Mouse (Mus musculus) A20 (cell line): ENCODE data around the gene Bmp7.
A peak's percentile ranks its signal among the peaks of the same experiment; 100 is the strongest.

Experiments used
- DNase-seq: peaks from one replicate; pipeline ENCODE4 v3.0.0-alpha.2; 2011; ENCODE audit warnings: low read depth, low spot score

Bmp7 gene

DNA sequence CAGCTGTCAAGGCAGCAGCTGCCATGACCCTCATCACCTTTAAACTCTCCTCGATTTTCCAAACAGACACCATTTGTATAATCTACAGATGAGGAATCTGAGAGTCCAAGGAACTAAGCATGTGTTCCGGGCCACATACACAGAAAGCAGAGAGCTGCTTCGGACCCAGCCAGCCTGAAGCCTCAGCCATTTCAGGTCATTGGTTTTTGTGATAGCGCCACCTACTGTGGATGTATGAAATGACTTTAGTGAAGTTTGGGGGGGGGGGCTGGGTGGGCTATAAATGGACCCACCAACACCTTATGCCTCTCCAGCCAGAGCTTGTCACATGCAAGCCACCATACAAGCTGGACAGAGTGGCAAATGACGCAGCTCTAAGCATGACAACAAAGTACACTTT, 8.9 kb upstream of the Bmp7 start:
- DNase-seq = peak; percentile 35

DNA sequence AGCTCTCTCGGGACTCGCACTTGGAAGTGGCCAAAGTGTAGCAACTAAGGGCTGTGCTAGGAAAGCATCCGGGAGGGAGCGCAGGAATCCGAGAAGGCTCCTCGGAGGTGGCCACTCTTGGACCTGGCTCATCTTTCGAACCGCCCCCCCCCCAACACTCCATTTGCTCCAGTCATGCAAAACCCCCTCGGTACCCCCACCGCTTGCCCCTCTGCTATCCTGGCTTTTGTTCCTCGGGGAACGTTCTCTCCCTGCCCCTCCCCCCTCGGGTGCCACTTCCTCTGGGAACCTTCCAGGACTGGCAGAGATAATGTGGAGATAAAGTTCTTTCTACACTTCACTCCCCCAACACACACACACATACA, 660 bp upstream of the Bmp7 start:
- no peak for DNase-seq

DNA sequence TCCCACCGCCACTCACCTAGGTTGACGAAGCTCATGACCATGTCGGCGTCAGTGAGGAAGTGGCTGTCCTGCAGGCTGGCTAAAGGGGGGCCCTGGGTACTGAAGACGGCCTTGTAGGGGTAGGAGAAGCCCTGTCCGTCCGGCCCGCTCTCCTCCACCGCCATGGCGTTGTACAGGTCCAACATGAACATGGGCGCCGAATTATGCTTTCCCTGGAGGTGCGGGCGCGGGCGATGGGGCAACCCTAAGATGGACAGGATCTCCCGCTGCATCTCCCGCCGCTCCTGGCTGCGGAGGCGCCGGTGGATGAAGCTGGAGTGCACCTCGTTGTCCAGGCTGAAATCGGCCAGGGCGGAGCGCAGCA, 500 bp downstream of the Bmp7 start:
- no peak for DNase-seq

DNA sequence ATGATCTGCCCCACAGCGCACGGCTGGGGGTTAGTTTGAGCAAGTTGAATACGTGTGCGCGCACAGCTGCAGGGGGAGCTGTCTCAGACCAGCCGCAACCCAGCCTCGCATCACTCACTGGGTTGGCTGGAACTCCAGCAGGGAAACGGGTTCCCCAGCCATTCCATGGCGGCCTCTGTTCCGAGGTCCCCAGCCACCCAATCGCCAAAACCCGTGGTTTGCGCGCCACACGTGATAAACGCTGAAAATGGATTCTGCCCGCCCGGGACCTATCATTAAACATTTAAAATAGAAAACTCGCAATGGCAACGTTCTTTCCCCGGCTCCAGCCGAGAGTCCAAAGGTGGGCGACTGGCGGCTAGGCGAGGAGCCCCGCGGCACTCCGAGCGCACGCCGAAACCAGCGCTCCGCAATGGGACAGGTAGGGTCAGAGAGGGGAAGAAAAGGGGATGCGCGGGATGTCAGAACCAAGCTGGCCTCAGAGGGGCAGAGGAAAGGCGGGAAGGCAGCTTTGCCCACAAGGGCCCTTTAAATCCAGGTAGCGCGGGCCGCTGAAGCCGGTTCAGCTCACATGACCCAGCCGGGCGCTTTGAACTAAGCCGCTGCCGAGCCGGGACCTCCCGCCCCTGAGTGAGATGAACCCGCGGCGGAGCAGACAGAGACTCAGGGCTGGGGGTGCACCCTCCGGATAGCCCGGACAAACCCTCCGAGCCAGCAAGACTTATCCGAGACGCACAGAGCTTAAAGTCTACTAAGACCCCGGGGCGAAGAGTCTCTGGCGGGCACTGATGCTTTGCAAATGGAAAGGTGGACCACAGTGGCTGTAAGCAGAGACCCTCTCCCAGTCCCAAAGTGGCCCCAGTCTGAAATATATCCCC, 1.1 kb downstream of the Bmp7 start:
- DNase-seq = no peak

DNA sequence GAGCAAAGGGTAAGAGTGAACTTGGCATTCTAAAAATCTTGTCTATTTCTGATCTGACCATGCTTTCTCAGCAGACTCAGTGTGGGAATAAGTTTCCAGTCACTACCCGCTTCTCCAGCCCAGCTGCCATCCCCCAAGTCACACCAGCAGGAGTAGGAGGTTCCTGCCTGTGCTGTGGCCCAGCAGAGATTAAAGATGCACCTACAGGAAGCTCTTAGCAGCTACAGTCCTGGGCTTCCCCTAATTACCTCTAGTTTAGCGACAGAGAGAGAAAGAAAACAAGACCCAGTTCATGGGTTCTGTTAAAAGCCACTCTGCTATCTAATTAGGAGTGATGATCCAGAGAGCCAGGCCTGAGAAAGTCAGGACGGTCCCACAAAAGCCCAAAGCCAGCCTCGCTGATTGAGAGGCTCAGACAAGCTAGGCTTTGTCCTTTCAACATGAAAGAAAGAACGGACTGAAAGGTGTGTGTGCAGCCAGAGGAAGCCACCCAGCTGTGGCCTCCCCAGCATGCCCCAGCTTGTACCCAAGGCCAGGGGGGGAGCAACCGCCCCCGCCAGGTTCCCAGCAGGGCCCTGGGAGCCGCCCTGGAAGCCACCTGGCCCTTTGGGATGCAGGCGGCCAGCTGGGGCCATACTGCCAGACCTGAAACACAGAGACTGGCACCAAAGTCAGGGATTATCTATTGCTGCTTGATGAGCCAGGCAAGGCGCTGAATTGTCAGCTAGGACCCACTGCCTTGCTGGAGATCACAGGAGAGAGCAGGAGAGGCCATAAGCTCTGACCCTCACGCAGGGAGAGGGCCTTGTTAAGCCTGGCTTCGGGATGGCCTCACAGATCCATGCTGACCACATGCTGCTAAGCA, 2.6 kb downstream of the Bmp7 start:
- DNase-seq = peak; percentile 6

DNA sequence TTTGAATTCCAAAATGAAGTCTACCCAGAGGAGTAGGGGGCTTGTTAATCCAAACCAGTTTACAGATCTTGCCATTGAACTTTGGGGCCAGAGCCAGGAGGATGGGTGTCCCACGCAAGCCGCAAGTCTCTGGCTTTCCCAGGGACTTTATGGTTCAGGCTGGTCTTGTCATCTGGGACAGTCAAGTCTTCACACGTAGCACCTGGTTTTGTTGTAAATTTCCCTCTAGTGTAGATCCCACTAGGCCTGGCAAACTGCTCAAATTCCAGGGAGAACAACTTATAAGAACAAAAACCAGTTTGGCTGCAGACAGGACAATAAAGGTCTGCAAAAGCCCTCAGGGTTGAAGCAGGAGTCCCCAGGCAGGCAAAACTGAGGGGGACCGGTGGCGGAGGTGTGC, 3.3 kb downstream of the Bmp7 start:
- DNase-seq = no peak

DNA sequence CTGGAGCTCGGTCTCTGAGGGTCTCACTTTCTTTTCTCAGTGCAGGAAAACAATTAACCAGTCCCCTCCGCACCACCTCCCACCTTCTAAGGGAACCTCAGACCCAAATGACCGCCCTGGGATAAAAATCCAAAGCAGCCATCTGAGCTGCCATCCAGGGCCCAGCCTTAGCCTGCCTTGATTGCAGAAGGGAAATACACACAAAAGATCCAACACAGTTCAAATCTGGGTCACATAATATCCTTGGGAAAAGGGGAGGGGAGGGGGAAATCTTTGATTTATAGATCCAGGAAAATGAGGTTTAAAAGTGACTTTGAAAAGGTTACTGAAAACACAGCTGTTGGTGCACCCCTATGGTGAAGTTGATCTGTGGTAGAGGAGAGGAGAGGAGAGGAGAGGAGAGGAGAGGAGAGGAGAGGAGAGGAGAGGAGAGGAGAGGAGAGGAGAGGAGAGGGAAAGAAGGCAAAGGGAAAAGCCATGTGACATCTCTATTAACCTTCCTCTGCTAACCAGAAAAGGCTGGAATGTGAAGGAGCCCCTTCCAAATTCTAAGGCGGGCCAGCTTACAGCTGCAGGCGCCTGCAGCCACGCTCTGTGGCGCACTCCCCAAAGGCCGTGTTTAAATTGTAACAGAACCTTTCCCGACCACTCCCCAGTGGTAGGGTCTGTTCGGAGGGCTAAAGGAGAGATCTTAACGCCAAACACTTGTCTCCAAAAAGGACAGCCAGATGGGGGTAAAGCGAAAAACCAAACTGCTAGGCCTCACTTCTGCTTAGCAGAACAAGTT, 4.2 kb downstream of the Bmp7 start:
- no peak for DNase-seq

DNA sequence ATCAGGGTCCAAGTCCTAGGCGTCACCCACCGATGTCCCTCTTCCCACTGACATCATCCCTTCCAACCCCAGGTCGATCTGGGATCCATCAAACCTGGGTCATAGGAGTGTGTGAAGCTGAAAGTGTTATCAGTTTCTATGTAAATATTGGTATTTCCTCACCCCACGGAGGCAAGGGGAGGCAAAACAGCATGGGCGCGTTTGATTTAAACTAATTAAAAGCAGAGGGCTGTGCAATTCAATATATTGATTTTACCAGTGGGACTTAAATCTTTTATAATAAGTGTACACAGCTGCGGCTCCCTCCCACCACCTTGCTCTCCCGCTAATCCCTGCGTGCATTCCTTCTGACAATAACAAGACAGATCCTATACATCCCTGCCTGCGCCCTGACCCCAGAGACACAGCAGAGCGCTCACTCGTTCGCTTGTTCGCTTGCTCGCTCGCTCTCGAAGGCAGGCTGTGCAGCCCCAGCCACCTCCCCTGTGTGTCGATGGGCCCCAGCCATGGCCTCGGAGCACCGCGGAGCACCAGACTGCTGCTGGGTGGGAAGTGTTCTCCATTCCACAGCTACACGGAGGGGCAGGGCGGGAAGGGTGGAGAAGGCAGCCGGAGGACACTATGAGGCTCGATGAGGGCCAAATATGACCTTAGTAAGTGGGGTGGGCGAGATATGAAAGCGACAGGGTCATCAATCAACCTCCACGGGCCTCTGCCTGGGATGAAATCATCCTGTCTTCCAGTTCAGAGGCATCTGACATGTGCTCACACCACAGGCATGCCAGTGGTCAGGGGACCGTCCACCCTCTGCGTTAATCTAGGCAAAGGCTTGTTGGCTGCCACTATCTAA, 5.0 kb downstream of the Bmp7 start:
- no peak for DNase-seq

DNA sequence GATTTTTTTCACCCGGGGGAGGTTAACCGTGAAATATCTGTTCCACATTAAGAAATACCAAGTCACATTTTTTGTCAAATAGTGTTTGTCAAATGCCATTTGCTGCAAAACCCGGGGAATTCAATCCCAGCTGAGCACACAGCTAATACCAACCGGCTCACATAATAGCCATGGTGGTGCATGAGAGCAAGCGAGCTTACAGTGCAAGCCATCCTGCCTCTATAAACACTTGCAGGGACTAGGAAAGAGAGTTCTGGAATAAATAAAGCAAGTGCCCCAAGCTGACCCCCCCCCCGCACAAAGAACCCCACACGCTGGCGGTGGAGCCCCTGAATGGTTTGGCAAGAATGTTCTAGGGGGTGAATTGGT, 5.7 kb downstream of the Bmp7 start:
- DNase-seq = no peak

DNA sequence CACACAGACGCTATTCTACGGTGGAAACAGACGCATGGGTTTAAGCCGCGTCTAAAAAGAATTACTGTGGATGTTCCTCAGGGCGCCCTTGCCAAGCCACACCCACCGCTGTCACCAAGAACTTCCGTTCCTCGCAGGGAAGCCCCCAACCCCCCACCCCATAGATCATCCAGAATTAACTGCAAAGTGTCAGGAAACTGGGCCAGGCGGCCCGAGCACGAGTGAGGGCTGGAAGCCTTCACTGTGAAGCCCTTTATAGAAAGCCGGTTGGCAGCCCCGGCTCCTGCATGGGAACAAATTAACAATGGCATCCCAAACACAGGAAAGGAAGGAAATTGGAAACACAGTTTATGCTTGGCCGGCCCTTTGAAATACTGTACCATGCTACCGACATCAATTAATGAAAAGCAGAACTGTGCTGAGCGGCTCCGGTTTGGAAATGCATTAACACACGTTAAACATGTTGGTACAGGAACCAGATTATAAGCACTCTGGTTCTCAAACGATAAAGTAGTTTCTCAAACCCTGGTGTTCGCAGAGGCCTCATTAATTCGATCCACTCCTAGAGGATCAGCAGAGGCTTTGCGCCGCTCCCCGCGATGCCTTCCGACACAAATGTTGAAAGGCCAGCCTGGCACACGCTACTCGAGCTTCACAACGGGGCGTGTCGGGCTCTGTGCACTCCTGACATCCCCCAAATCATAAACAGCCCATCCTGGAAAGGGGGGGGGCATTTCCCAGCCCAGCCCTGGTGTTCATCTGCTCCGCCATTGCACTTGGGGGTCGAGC, 6.3 kb downstream of the Bmp7 start:
- DNase-seq = no peak

DNA sequence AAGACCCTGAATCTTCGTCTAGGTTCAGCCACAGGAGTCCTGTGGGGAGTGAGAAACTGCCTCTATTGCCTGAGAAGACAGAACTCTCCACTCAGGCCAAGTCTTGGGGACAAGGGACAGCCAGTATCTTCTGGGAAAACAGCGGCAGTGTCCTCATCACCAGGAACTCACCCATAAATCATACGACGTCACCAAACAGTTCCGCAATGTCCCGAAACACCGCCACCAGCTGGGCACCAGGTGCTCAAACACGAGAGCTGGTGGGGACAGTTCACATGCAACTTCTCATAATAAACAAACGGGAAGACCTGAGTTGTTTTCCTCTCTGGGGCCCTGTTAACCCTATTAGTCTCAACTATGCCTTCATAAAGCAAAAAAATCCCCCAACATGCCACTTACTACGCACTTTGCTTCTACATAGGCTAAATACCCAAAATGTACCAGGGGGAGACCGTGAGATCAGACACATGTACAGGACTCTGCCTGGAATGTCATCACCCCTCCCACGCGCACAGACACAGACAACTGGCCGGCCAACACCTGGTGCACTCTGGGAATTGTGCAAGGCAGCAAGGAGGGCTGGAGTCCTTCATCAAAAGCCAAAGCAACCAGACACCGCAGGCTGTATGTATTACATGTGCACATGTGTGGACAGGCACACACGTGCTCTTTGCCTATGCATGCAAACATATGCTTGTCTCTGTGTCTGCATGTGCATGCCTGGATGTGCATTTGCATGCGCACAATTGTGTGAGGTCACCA, 8.8 kb downstream of the Bmp7 start:
- no peak for DNase-seq

DNA sequence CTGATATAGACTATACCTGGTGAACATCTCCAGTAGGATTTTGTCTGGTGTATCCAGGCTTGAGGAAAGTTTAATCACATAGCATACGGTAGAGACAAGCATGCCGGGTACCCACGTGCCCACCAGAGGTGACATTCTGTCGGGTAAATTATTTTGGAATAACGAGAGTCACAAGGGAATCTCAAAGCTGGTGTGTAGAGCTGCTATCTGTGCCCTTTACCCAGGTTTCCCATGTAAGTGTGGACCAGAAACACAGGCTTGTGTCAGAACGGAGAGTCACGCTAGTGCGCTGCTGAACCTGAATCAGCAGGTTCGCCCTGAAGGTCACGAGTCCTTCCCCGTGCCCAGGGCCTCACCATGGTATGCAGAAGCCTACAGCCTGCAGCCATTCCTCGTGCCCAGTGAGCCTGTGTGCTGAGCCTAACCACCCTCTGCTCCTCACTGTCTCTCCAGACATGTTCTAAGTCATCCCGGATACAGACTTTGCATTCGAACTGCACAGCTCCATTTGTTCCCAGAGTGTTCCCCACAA, 10.2 kb downstream of the Bmp7 start:
- DNase-seq = no peak

DNA sequence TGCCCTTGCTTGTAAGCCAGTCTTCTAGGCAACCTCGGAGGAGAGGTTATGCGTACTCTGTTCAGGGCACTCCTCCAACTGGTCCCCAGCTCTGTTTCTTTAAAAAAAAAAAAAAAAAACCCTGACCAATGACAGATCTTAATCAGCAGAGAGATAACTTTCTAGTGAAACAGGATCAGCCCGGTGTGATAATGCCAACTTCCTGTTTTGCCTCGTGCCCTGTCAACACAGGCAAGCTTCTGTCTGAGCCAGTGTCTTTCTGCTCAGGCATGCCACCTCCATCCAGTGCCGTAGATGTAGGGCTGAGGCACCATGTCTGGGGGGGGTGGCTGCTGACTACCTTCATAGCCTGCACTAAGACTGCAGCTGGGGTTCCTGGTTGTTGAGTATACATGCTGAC, 12.5 kb downstream of the Bmp7 start:
- DNase-seq = peak; percentile 43

DNA sequence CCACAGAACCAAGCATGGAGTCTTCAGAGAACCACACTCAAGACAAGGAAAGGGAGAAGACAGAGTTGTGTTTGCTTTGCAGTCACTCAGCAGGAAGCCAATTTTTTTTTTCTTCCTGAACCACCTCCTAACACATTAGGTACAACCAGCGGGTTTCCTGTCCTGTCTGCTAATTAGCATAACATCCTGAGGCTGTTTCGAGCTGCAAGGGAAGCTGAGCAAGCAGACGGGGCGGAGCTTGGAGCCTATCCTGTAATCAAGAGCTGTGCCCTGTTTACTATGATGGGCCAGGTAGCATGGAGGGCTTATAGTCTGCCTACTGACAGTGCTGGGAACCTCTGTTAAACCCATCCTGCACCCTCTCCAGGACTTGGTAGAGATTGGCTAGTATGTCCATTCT, 13.8 kb downstream of the Bmp7 start:
- no peak for DNase-seq

DNA sequence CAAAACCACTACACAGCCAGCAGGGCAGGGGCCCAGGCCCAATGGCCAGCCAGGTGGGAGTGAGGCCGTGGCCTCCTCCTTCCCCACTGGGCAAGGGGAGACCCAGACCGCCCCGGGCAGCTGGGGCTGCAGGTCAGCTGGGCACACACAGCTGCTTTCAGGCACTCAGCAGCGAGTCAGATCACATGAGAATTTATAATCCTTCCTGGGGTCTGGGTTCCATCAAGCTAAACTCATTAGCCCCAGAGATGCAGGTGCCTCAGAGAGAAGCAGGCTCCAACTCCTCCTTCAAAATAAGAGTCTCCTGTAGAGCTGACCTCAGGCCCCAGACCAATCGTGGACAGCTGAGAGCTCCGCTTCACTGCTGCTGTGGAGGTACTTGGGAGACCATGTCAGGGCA, 15.2 kb downstream of the Bmp7 start:
- DNase-seq = no peak

DNA sequence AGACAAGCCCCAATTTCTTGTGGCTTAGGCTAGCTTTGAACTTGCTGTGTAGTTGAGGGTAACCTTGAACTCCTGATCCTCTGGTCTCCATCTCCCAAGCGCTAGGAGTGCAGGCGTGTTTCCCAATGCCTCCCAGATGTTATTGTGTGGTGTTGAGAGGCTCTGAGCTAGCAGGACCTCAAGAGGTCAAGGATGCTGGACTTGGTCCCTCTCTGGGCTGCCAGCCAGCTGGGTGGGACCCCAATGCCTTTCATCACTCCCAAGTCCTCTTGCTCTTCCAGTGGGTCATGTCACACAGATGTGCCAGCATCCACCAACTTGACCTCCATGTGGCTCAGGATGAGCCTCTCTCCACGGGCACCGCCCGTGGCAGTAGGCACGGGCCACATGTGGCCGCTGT, 16.9 kb downstream of the Bmp7 start:
- DNase-seq = no peak

DNA sequence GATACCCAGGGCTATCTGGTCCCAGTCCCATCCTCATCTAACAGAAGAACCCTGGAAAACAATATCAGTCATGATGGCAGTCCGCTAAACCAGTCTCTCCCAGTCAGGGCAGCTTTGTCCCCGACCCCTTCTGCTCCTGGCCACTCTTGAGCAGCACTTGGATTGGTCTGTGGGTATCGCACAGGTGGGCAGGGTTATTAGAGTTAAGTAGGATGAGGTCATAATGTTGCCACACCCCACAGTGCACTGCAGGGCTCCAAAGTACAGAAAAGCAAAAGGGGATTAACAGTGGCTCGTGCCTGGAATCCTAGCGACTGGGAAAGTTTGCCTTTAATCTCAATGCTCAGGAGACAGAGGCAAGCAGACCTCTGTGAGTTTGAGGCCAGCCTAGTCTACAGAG, 17.5 kb downstream of the Bmp7 start:
- no peak for DNase-seq

DNA sequence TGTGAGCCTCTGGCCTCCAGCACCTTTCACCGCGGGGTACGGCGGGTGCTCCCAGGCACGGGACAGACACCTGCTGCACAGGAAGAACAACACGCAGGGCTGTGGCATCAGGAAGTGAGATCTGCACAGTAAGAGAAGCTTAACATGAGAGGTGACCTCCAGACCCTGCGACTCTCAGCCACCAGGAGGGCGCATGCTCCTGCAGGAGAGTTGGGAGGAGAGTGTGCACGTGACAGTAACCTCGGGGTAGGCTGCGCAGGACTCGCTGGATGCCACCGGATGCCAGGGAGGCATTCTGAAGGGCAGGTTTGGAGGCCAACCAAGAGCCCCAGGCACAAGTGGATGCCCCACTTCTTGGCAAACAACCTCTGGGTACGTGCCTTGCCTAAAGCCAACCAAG, 26.1 kb downstream of the Bmp7 start:
- DNase-seq = no peak

DNA sequence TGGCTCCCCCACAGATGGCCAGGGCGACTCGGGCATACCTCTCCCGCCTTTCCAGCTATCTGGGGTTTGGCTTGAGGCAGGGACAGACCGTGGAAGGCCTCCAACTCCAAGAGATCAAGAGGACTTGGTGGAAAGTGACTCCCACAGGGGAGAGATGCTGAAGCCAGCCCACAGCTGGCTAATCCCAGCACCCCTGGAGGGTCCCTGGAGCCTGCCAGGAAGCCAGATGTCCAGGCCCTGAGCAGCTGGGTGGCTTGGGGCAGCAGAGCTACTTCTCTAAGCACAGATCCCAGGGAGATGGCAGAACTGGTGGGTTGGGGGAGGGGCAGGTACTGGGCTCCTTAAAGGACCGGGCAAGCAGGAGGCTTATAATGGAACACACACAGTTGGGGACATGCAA, 28.4 kb downstream of the Bmp7 start:
- DNase-seq = no peak

DNA sequence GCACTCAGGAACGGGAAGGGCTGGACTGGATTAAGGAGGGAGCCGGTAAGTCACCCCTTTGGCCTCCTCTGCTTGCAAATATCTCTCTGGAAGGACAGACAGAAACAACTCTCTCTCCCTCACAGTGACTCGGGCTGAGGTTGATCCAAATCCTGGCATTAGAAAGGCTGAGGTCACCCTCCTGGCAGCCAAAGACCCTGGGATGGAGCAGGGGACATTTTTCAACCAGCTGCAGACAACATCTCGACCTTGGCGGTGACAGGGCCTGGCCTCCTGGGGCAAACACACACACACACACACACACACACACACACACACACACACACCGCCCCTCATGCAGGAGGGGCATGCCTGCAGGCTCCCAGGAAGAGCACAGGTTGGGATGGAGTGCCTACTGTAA, 29.0 kb downstream of the Bmp7 start:
- DNase-seq = no peak
